Mouse (Mus musculus) lung, embryonic 15.5 days (tissue): ENCODE results near the gene Clcn1. TPM values are rescaled to one million over a fixed set of nuclear protein-coding genes. Genes with fewer than 3 reads are reported as not detected.

Source experiments
- ATAC-seq: fragments of 200-750 bp; cut with Nextera tagmentation; 2 replicates; pipeline ENCODE4 v1.8.0; 2017; ENCODE audit warnings: moderate number of reproducible peaks, borderline replicate concordance; ENCODE audit not compliant: low FRiP score, low TSS enrichment; ENCODE audit errors: extremely low read depth
- H3K27ac ChIP-seq: fragments of 300-500 bp; sonication (generic); 2 replicates; pipeline ENCODE4 v1.5.1; 2015; ENCODE audit warnings: moderate library complexity, mild to moderate bottlenecking, inconsistent platforms
- H3K27me3 ChIP-seq: fragments of 300-500 bp; sonication (generic); 2 replicates; pipeline ENCODE4 v1.6.1; 2015; ENCODE audit warnings: inconsistent platforms
- H3K36me3 ChIP-seq: fragments of 300-500 bp; sonication (generic); 2 replicates; pipeline ENCODE4 v1.6.1; 2015; ENCODE audit warnings: inconsistent platforms
- H3K4me1 ChIP-seq: fragments of 300-500 bp; sonication (generic); 2 replicates; pipeline ENCODE4 v1.6.1; 2015; ENCODE audit warnings: inconsistent platforms
- H3K4me2 ChIP-seq: fragments of 300-500 bp; sonication (generic); 2 replicates; pipeline ENCODE4 v1.6.1; 2015; ENCODE audit warnings: inconsistent platforms, mild to moderate bottlenecking, moderate library complexity
- H3K4me3 ChIP-seq: fragments of 300-500 bp; sonication (generic); 2 replicates; pipeline ENCODE4 v1.5.1; 2015; ENCODE audit warnings: mild to moderate bottlenecking, inconsistent platforms
- H3K9ac ChIP-seq: fragments of 300-500 bp; sonication (generic); 2 replicates; pipeline ENCODE4 v1.6.1; 2015; ENCODE audit warnings: inconsistent platforms
- H3K9me3 ChIP-seq: fragments of 300-500 bp; sonication (generic); 2 replicates; pipeline ENCODE4 v1.6.1; 2016; ENCODE audit warnings: inconsistent platforms
- WGBS: fragments of 180-500 bp; shearing (Covaris S2); methylation state at CpG from one replicate; pipeline ENCODE4 v1.1.7; 2015; 5-methylcytosine and 5-hydroxymethylcytosine counted together
- polyA plus RNA-seq: library from polyadenylated mRNA; unstranded; fragments of >200 nt; fragmentation: Nextera tagmentation; extraction: Ambion mirVana; gene quantifications from 2 replicates; pipeline ENCODE4 v1.2.1, GENCODE M21; 2015

The Clcn1 gene
- polyA plus RNA-seq, 1 experiment from 2014 or later, result 0.24 TPM

DNA sequence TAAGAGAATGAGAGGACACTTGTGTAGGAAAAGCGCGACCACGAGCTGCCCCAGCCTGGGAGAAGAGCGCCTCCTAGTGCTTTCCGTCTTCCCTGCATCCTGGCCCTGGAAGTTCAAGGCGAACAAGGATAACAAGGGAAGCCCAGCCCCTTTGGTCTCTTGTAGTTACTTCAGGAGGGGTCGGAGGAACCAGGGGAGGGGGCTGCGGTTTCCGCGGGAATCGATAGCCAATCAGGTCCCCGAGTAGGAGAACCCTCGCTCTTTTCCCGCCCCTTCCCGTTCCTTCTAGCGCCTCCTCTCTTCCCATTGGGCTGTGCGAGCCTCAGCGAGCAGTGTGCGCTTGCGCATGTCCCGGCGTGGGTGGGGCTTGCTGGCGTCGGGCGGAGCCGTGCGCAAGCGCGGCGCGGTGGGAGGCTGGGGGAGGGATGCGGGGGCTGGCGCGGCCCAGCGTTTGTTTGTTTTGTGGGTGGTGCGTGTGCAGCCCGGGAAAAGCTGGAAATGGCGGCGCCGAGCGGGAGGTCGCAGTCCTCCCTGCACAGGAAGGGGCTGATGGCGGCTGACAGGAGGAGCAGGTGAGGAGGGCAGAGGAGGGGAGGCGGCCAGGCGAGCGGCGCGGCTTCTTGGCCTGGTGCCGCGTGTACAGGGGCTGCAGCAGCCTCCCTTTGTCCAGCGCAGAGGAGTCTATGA lies 21.7 kb upstream of the Clcn1 start, which contains the start of gene Casp2:
TSS of gene Casp2 (plus strand) at position 360 of the 687 bp plus-strand sequence.
- peaks cover 25% of the 10 kb centered on the region for H3K36me3 ChIP-seq

DNA sequence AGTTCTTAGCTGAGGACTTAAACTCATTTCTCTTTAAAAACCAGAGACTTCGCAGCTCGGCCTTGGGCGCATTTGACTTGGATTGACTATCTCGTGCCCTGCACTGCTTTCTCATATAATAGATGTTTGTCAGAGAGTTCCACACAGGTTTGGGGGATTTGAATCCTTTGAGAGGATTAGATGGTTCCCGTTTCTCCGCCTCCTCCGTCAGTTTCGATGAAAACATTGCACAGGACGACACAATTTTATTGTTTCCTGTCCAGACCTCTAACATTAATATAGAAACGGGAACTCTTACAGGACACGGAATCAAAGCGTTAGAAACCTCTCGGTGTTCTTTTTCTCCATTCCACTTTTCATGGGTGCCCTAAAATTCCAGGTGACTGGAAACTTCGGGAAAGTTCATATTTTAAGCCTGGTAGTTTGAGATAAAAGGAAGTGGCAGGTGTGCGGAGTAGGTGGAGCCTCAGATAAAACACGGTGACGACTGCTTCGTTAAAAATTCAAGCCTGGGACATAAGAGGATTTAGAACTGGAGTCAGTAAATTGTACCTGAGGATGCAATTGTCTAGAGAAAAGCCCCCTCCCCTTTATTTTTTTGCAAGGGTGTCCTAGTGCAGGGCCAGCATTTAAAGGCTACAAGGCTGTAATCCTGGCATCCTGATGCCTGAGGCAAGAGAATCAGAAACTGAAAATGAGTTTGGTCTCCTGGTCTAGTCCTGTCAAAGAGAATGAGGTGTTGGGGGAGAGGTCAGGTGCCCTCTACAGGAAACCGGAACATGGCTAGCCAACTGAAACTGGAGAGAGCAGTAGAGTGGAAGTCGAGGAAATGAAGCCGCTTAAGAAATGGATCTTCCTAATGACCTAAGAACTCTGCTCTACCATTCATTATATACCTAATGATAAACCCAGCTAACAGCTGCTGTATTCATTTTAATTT lies 20.8 kb upstream of the Clcn1 start:
- Histone ChIP-seq H3K4me2 (peak overlapping the region; percentile 81), H3K36me3 (peaks cover 33% of the 10 kb centered on the region), H3K4me3 (peak overlapping the region; percentile 76), H3K27me3 (no peaks in the 10 kb centered on the region), H3K4me1 (peaks cover 11% of the 10 kb centered on the region), H3K9ac (peak overlapping the region; percentile 90), H3K9me3 (no peaks in the 10 kb centered on the region), H3K27ac (peak overlapping the region; percentile 90)
- no peak for ATAC-seq
- WGBS, result under 1% methylated on average over 21 of the region's 21 CpGs

More for the DNA sequence above, 21.7 kb upstream of the Clcn1 start, which contains the start of gene Casp2:
- Histone ChIP-seq H3K4me2 (peak within 1 kb of the TSS; percentile 81), H3K4me1 (peaks cover 11% of the 10 kb centered on the region), H3K9me3 (no peaks in the 10 kb centered on the region), H3K9ac (peak within 1 kb of the TSS; percentile 90), H3K4me3 (peak within 1 kb of the TSS; percentile 76), H3K27ac (peak within 1 kb of the TSS; percentile 90), H3K27me3 (no peaks in the 10 kb centered on the region)
- WGBS, result under 1% methylated on average over 47 of the region's 51 CpGs
- ATAC-seq, result peak; percentile 98

DNA sequence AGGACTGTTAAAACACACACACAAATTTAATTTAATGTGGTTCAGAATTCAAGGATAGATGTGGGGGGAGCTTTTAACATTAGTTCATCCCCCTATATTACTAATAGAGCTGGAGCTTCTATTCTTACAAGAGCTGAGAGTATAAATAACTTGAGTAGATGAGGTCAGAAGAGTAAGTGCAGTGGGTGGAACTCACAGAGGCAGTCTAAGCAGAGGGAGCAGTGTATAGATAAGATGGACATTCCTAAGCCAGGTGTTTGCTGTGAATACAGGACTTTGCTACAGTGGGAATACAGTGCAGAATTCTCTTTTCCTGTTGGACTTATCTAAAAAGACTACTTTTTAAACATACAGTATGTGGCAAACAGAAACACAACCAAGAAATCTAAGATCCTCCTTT lies 15.7 kb upstream of the Clcn1 start:
- Histone ChIP-seq H3K9me3 (no peaks in the 10 kb centered on the region), H3K4me3 (no peak overlapping the region), H3K9ac (no peak overlapping the region), H3K36me3 (peaks cover 64% of the 10 kb centered on the region), H3K4me2 (no peak overlapping the region), H3K4me1 (peaks cover 7% of the 10 kb centered on the region), H3K27ac (no peak overlapping the region), H3K27me3 (no peaks in the 10 kb centered on the region)
- ATAC-seq, result no peak

DNA sequence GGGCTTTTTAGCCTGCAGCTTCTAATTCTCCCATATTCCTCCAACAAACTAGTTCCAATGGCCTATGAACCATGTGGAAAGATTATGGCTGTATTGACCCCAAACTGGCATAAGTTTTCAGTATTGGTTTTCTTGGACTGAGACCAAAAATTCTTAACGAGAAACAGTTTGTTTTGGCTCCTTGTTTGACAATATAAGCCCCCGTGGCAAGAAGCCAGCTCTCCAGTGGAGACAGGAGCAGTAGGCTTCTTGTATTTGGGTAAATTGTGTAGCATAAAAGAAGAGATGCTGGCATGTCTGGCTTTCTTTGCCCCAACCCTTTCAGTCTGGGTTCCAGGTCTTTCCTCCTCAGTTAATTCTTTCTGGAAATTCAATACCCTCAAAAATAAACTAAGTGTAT lies 10.3 kb upstream of the Clcn1 start:
- peaks cover 78% of the 10 kb centered on the region for H3K36me3 ChIP-seq
- no peak for ATAC-seq
- WGBS, result 41% methylated on average over 2 of the region's 2 CpGs

DNA sequence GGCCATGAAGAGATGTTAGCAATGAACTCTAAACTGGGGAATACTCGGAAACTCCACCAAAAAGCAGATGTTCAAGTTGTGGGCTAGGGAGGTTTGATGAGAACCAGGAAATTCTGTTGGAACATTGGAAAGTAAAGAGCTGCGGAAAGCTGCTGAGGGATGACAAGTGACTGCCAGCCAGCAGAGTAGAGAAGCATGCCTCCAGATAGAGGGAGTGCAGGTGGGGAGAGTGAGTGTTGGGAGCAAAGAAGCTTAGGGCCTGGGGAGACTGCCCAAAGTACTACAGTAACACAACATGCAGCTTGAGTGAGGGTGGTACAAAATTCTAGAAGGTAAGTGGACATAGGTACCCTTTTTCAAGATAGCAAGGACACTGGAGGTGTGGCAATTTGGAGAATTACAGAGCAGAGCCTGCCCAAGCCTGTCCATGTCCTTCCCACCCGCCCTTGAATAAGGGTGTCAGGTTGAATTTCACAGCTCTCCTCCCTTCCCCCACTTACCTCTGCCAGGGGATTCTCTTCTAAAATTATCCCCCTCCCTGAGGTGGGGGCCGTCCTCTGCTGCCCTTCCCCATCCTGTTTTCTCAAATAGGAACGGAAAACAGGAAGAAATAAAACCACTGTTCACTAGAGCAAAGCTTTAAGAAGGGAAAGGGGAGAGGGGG lies 3.5 kb upstream of the Clcn1 start:
- no peak overlapping the region for H3K4me2 ChIP-seq
- no peak overlapping the region for H3K4me3 ChIP-seq
- H3K36me3 ChIP-seq, result peaks cover 52% of the 10 kb centered on the region
- H3K27ac ChIP-seq, result no peak overlapping the region
- H3K27me3 ChIP-seq, result no peaks in the 10 kb centered on the region
- H3K4me1 ChIP-seq, result no peaks in the 10 kb centered on the region
- ATAC-seq, result no peak
- WGBS, result 66% methylated on average over 5 of the region's 5 CpGs
- no peaks in the 10 kb centered on the region for H3K9me3 ChIP-seq
- no peak overlapping the region for H3K9ac ChIP-seq

More for the DNA sequence above, 10.3 kb upstream of the Clcn1 start:
- no peak overlapping the region for H3K4me2 ChIP-seq
- H3K9ac ChIP-seq, result no peak overlapping the region
- H3K27ac ChIP-seq, result no peak overlapping the region
- H3K27me3 ChIP-seq, result no peaks in the 10 kb centered on the region
- H3K4me3 ChIP-seq, result no peak overlapping the region
- no peaks in the 10 kb centered on the region for H3K9me3 ChIP-seq
- no peaks in the 10 kb centered on the region for H3K4me1 ChIP-seq

DNA sequence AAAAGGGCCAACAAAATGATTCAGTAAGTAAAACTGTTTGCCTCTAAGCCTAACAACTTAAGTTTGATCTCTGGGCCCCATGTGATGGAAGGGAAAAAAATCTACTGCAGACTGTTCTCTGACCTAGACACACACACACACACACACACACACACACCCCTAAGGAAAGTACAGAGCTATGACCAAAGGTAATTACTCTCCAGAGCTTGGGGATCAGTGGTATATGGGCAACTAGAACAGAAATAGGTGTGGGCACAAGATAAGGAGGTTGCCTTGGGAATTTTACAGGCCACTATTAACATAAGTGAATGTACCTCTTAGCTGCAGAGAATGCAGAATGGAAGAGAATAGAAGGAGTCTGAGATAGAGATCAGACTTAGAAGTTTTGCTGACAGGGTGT lies 1.1 kb downstream of the Clcn1 start:
- Histone ChIP-seq H3K4me2 (no peak overlapping the region), H3K27ac (no peak overlapping the region), H3K9me3 (no peaks in the 10 kb centered on the region), H3K4me1 (no peaks in the 10 kb centered on the region), H3K4me3 (no peak overlapping the region), H3K36me3 (peaks cover 9% of the 10 kb centered on the region), H3K9ac (no peak overlapping the region), H3K27me3 (no peaks in the 10 kb centered on the region)
- no peak for ATAC-seq

DNA sequence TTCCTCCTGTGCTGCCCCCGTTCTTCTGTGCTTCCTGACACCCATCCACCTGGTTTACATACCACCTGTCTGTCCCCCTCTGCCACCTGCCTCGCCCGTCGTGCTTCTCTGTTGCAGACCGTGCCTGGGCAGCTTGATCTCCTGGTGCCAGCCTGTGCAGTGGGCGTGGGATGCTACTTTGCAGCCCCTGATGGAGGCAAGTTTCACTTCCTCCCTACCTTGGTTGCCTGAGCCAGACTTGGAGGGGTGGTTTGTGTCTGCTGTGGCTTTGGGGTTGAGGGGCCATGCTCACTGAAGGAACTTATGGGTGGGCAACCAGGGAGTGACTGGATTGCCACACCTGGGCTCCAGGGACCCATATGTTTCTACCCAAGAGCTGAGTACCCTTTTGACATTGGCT lies 6.8 kb downstream of the Clcn1 start:
- H3K36me3 ChIP-seq, result no peaks in the 10 kb centered on the region
- H3K4me1 ChIP-seq, result no peaks in the 10 kb centered on the region
- H3K9ac ChIP-seq, result no peak overlapping the region
- H3K4me3 ChIP-seq, result no peak overlapping the region
- H3K9me3 ChIP-seq, result no peaks in the 10 kb centered on the region
- H3K27me3 ChIP-seq, result no peaks in the 10 kb centered on the region
- WGBS, result 88% methylated on average over 6 of the region's 6 CpGs
- ATAC-seq, result no peak
- no peak overlapping the region for H3K27ac ChIP-seq
- H3K4me2 ChIP-seq, result no peak overlapping the region

DNA sequence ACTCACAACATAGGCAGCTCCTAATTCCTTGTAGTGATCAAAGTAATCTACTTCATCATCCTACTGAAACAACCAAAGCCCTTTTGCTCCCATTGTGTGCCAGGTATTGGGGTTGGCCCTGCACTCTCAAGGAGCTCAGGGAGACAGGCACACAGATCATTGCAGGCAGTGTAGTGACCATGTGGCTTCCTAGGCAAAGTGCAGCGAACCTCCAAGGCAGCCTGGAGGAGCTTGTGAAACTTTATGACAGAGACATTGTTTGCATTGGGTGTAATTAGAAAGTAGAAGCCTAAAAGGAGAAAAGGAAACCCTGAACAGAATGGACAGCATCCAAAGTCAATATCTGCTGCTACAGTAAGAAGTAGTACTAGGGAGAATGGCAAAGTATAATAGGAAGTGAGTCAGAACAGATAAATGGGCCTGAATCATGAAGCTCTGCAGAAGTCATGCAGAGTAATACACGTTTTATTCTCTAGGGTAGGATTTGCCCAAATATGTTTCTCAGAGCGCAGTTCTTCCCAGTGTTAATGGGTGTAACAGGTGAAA lies 9.1 kb downstream of the Clcn1 start:
- ATAC-seq, result no peak
- H3K4me2 ChIP-seq, result no peak overlapping the region
- H3K36me3 ChIP-seq, result no peaks in the 10 kb centered on the region
- H3K4me1 ChIP-seq, result no peaks in the 10 kb centered on the region
- no peak overlapping the region for H3K27ac ChIP-seq
- H3K27me3 ChIP-seq, result no peaks in the 10 kb centered on the region
- H3K9ac ChIP-seq, result no peak overlapping the region
- no peak overlapping the region for H3K4me3 ChIP-seq
- WGBS, result 80% methylated on average over 3 of the region's 3 CpGs
- H3K9me3 ChIP-seq, result no peaks in the 10 kb centered on the region

DNA sequence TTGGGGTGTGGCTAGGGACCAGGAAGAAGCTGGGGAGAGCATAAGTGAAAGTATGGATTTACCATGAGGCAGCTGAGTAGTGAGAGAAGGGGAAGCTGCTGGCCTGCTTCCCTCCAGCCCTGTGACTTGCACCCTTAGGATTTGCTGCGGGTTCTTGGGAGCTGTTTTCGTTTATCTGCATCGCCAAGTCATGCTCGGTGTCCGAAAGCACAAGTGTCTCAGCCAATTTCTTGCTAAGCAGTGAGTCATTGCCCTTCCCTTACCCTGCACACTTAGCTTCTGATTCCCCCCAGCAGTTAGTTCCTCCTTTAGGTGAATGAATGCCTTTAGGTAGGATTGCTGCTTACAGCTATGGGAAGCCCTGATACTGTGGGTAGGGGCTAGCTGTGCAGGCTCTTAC lies 12.9 kb downstream of the Clcn1 start:
- ATAC-seq, result no peak
- no peaks in the 10 kb centered on the region for H3K36me3 ChIP-seq
- no peaks in the 10 kb centered on the region for H3K9me3 ChIP-seq
- no peak overlapping the region for H3K27ac ChIP-seq
- no peaks in the 10 kb centered on the region for H3K27me3 ChIP-seq
- H3K4me2 ChIP-seq, result no peak overlapping the region
- no peaks in the 10 kb centered on the region for H3K4me1 ChIP-seq
- H3K9ac ChIP-seq, result no peak overlapping the region
- H3K4me3 ChIP-seq, result no peak overlapping the region
- WGBS, result 86% methylated on average over 5 of the region's 5 CpGs

DNA sequence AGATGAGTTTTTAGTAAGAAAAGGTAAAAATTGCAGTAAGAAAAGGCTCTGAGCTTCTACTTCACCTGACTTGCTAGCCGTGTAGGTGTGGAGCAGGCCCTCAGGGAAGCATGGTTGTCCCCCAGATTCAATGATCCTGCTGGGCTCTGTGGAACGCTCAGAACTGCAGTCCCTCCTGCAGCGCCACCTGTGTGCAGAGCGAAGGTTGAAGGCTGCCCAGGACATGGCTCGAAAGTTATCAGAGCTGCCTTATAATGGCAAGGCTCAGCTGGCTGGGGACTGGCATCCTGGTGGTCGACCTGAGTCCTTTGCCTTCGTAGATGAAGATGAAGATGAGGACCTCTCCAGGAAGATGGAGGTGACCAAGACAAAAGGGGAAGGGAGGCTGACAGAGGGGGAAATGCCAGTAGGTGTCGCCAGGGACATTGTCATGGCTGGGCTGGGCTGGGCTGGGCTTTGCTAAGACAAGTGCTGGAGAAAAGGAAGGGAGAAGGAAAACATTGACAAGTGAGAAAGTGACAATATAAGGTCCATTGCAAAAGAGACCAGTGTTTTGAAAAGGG lies 23.4 kb downstream of the Clcn1 start:
- no peak overlapping the region for H3K4me2 ChIP-seq
- H3K36me3 ChIP-seq, result no peaks in the 10 kb centered on the region
- H3K9me3 ChIP-seq, result no peaks in the 10 kb centered on the region
- H3K9ac ChIP-seq, result no peak overlapping the region
- H3K4me1 ChIP-seq, result no peaks in the 10 kb centered on the region
- H3K4me3 ChIP-seq, result no peak overlapping the region
- no peak overlapping the region for H3K27ac ChIP-seq
- no peak for ATAC-seq
- H3K27me3 ChIP-seq, result no peaks in the 10 kb centered on the region
- WGBS, result 44% methylated on average over 8 of the region's 8 CpGs

DNA sequence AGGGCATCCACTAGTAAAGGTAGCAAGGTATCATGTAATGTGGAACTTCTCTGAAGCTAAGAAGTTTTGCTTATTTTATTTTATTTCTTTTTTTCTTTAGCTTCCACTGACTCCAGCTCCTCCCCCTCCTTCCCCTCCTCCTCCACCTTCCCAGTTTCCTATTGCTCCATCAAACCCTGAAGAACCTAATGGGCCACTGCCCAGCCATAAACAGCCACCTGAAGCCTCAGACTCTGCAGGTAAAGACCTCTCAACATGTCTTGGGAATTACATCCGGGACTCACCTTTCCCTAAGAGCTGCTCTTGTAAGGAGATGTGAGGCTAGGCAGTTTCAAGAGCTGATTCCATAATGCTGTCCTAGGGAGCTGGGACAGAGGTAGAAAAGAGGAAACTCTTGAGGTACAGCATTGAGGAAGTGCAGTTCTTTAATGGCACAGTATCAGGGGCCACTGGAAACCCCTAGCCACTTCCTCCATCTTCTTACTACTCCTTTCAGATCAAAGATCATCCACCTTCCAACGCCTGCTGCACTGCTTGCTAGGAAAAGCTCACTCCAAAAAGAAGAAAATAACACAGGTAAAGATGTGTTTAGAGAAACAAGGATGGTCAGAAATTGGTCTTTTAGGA lies 24.1 kb downstream of the Clcn1 start:
- Histone ChIP-seq H3K4me1 (no peaks in the 10 kb centered on the region), H3K4me3 (no peak overlapping the region), H3K4me2 (no peak overlapping the region), H3K27ac (no peak overlapping the region), H3K9me3 (no peaks in the 10 kb centered on the region), H3K9ac (no peak overlapping the region), H3K27me3 (no peaks in the 10 kb centered on the region), H3K36me3 (no peaks in the 10 kb centered on the region)
- WGBS, result 81% methylated on average over 2 of the region's 2 CpGs
- ATAC-seq, result no peak
